Mouse (Mus musculus) heart, adult 11 months (tissue): ENCODE data around the gene 4930518I15Rik.
"Not testable (repeated sequence)": the region's sequence is repeated elsewhere in the genome, so short reads cannot be mapped to it uniquely, and the experiment has no call there.

Source experiments
- DNase-seq: peaks from one replicate; pipeline ENCODE4 v3.0.0; 2022

4930518I15Rik gene

GRCm38 (mm10) chr2:156874760-156875510, 17.2 kb upstream of the 4930518I15Rik start:
- no peak for DNase-seq

GRCm38 (mm10) chr2:156874047-156874759, 16.5 kb upstream of the 4930518I15Rik start:
- DNase-seq: no peak

- peak; percentile 89 for DNase-seq
Observed at GRCm38 (mm10) chr2:156873629-156874028, 15.9 kb upstream of the 4930518I15Rik start.

- peak; percentile 95 for DNase-seq
Observed at GRCm38 (mm10) chr2:156870519-156870918, 12.8 kb upstream of the 4930518I15Rik start.

GRCm38 (mm10) chr2:156869554-156869953, 11.8 kb upstream of the 4930518I15Rik start:
- DNase-seq: no peak

GRCm38 (mm10) chr2:156868994-156869393, 11.2 kb upstream of the 4930518I15Rik start:
- peak; percentile 95 for DNase-seq

GRCm38 (mm10) chr2:156864481-156864880, 6.7 kb upstream of the 4930518I15Rik start:
- no peak for DNase-seq

- DNase-seq: peak; percentile 95
Observed at GRCm38 (mm10) chr2:156863487-156864160, 5.9 kb upstream of the 4930518I15Rik start.

GRCm38 (mm10) chr2:156862772-156863486, 5.2 kb upstream of the 4930518I15Rik start, which contains the start of gene Rab5if:
Rab5if (plus strand) TSS chr2:156863128.
- DNase-seq: peak; percentile 100

- peak; percentile 93 for DNase-seq
Observed at GRCm38 (mm10) chr2:156862041-156862717, 4.4 kb upstream of the 4930518I15Rik start.

- no peak for DNase-seq
Observed at GRCm38 (mm10) chr2:156858671-156859070, 925 bp upstream of the 4930518I15Rik start.

- no peak for DNase-seq
Observed at GRCm38 (mm10) chr2:156857385-156857791, 358 bp downstream of the 4930518I15Rik start.

GRCm38 (mm10) chr2:156856311-156856710, 1.4 kb downstream of the 4930518I15Rik start:
- DNase-seq: no peak

- not testable (repeated sequence) for DNase-seq
Observed at GRCm38 (mm10) chr2:156853999-156854771, 3.6 kb downstream of the 4930518I15Rik start.

- DNase-seq: not testable (repeated sequence)
Observed at GRCm38 (mm10) chr2:156853584-156853983, 4.2 kb downstream of the 4930518I15Rik start.

GRCm38 (mm10) chr2:156850505-156850904, 7.2 kb downstream of the 4930518I15Rik start:
- DNase-seq: no peak

- no peak for DNase-seq
Observed at GRCm38 (mm10) chr2:156848526-156849182, 9.1 kb downstream of the 4930518I15Rik start.

GRCm38 (mm10) chr2:156847653-156848052, 10.1 kb downstream of the 4930518I15Rik start:
- DNase-seq: no peak

- DNase-seq: no peak
Observed at GRCm38 (mm10) chr2:156844715-156845114, 13.0 kb downstream of the 4930518I15Rik start.

GRCm38 (mm10) chr2:156843331-156843730, 14.4 kb downstream of the 4930518I15Rik start:
- DNase-seq: no peak

GRCm38 (mm10) chr2:156842711-156843110, 15.0 kb downstream of the 4930518I15Rik start:
- no peak for DNase-seq
